ENCODE assay signal across 9 mouse cellular contexts in genomic region chr1:193338363-193338995, GRCm38 (mm10). TPM values are rescaled to one million over a fixed set of nuclear protein-coding genes. Genes with fewer than 3 reads are reported as not detected.
DNase-seq lines count a peak whose midpoint lies in the region; ATAC-seq and TF ChIP-seq lines count a peak whose summit lies in the region.
"Had no signal": no experiment of that assay in that cellular context is flagged by ENCODE, and none has a peak within 500 bp of the region (broad histone marks: within the 10 kb centered on the region; RNA-seq: fewer than 3 reads in every experiment).

No protein-coding gene starts in this region.

- peak overlapping the region; percentile 51; the same call in 1 of the 2 replicates for H3K27ac ChIP-seq in spleen, adult 2 months (ENCODE audit: insufficient read depth, low read length)
- no peak overlapping the region for H3K27ac ChIP-seq in midbrain, postnatal 0 days (ENCODE audit: low read depth, low read length)
- H3K27ac ChIP-seq: limb, embryonic 12.5 days had no signal

- WGBS in spleen, adult 2 months = 40% methylated on average over 9 of the region's 9 CpGs
- WGBS in midbrain, postnatal 0 days = 71% methylated on average over 9 of the region's 9 CpGs

- H3K27me3 ChIP-seq in spleen, adult 2 months (ENCODE audit: control insufficient read depth, insufficient read depth, low read length) = no peaks in the 10 kb centered on the region
- H3K27me3 ChIP-seq in midbrain, postnatal 0 days (ENCODE audit: insufficient read depth, low read length) = no peaks in the 10 kb centered on the region
- H3K27me3 ChIP-seq: limb, embryonic 12.5 days had no signal

- ATAC-seq in granulocyte monocyte progenitor cell, adult 5-6 weeks (replicated peaks; ENCODE audit: poor library complexity, severe bottlenecking) = peak; percentile 59
- ATAC-seq in midbrain, postnatal 0 days (ENCODE audit: low FRiP score) = peak; percentile 59

- no peaks in the 10 kb centered on the region for H3K36me3 ChIP-seq in spleen, adult 2 months (ENCODE audit: control insufficient read depth, insufficient read depth, low read length)
- H3K36me3 ChIP-seq in midbrain, postnatal 0 days (ENCODE audit: insufficient read depth, low read length) = no peaks in the 10 kb centered on the region
- H3K36me3 ChIP-seq: limb, embryonic 12.5 days had no signal

- H3K4me2 ChIP-seq in midbrain, postnatal 0 days (ENCODE audit: low read depth, low read length, poor library complexity, severe bottlenecking) = no peak overlapping the region
- H3K4me2 ChIP-seq: limb, embryonic 12.5 days had no signal

- peak; percentile 26 to 38 for DNase-seq in spleen, adult 2 months (ENCODE audit: low read depth in 1 of 2, low spot score in 2 of 2)
- no peak for DNase-seq in spleen, postnatal 14 days (ENCODE audit: low spot score in 2 of 2)
- DNase-seq in midbrain, postnatal 0 days (ENCODE audit: low spot score) = peak; percentile 67
- peak; percentile 78 to 89 for DNase-seq in thymus, postnatal 36 days
- DNase-seq in cerebellum, adult 11-12 months = no peak
- no peak for DNase-seq in cerebellum, postnatal 25 days
- DNase-seq in cerebellum, adult 11 months = no peak

- peaks cover 28% of the 10 kb centered on the region; the same call in 1 of the 2 replicates for H3K4me1 ChIP-seq in spleen, adult 2 months (ENCODE audit: control insufficient read depth, insufficient read depth, insufficient read length)
- peaks cover 11% of the 10 kb centered on the region; the same call in 1 of the 2 replicates for H3K4me1 ChIP-seq in midbrain, postnatal 0 days (ENCODE audit: insufficient read depth, low read length)

- no peak for TF ChIP-seq POLR2A in spleen, adult 2 months (IDR thresholded peaks at IDR 0.05; ENCODE audit: low read depth, low read length)

- H3K9ac ChIP-seq in midbrain, postnatal 0 days (replicated peaks; ENCODE audit: low read length, poor library complexity, severe bottlenecking) = no peak overlapping the region
- H3K9ac ChIP-seq: limb, embryonic 12.5 days had no signal

- H3K4me3 ChIP-seq in spleen, adult 2 months (ENCODE audit: extremely low read depth, insufficient read depth, insufficient read length) = no peak overlapping the region
- H3K4me3 ChIP-seq in midbrain, postnatal 0 days (ENCODE audit: low read depth, low read length) = no peak overlapping the region
- H3K4me3 ChIP-seq: limb, embryonic 12.5 days had no signal

- TF ChIP-seq CTCF in spleen, adult 2 months (IDR thresholded peaks at IDR 0.05; ENCODE audit: extremely low read depth, insufficient read depth, insufficient read length, insufficient replicate concordance) = no peak
- no peak for TF ChIP-seq CTCF in midbrain, postnatal 0 days (IDR thresholded peaks at IDR 0.05)

- no peaks in the 10 kb centered on the region for H3K9me3 ChIP-seq in midbrain, postnatal 0 days (ENCODE audit: low read length)
- H3K9me3 ChIP-seq: limb, embryonic 12.5 days had no signal

RNA-seq across cellular contexts. Expression of gene Camk1g, which starts 31.6 kb away (rescaled TPM):
- polyA plus RNA-seq in spleen, adult 2 months (2012; rRNA removed) = 0.12 and 0.26 TPM in 2 replicates
- total RNA-seq in granulocyte monocyte progenitor cell, adult 5-6 weeks (2014; fragmentation: Nextera tagmentation) = not detected in 2 replicates
- total RNA-seq in granulocyte monocyte progenitor cell, adult 5-6 weeks (2017) = not detected in 2 replicates
- 48.1 and 54.7 TPM in 2 replicates for total RNA-seq in midbrain, postnatal 0 days (2014; rRNA removed)
- polyA plus RNA-seq in midbrain, postnatal 0 days (2015; fragmentation: Nextera tagmentation; extraction: Ambion mirVana) = 46.6 and 50.3 TPM in 2 replicates

Comparison
In these comparisons a context has a peak if more than half of its experiments do, and no peak if none do; other contexts are left out.
1. DNase-seq: peak in spleen, adult 2 months (2 of 2), midbrain, postnatal 0 days (single experiment) and thymus, postnatal 36 days (2 of 2); none in spleen, postnatal 14 days (0 of 2), cerebellum, adult 11-12 months (single experiment), cerebellum, postnatal 25 days (0 of 2) and cerebellum, adult 11 months (single experiment).
2. RNA of gene Camk1g, which starts 31.6 kb away (total RNA-seq): 48.1 to 54.7 TPM in midbrain, postnatal 0 days; not detected in granulocyte monocyte progenitor cell, adult 5-6 weeks; every median in the first group is over 10 times any median in the second.